Mouse (Mus musculus) WW6 (cell line): ENCODE data around the gene Vmn1r69.

ENCODE experiments used
- DNase-seq: peaks from one replicate; pipeline ENCODE4 v3.0.0-alpha.2; 2013; ENCODE audit warnings: low read depth, low spot score

Vmn1r69 gene

GRCm38 (mm10) chr7:10613559-10613958 lies at the start of gene Vmn1r69:
Gene Vmn1r69, minus strand, starts transcription at chr7:10613659.
- no peak for DNase-seq

- DNase-seq, result no peak
Observed at GRCm38 (mm10) chr7:10631232-10631631, 17.8 kb upstream of the Vmn1r69 start, which contains the start of gene Vmn1r70. Gene Vmn1r70, plus strand, starts transcription at chr7:10631532.

DNA sequence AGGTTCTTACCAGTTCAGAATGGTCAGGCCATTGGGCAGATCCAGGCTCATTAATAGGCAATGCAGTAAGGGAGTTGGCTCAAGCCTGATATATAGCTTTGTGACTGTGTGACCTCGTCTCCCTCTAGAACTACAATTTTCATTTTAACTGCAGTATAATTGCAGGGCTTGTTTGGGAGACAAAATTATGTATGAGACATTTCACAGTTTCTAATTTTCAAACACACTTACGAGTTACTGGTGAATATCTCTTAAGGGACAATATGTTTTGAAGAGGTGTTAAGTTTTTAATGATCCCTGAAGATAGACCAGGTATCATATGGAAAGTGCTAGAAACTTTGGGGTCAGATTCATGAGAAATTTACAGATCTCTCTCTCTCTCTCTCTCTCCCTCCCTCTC lies 55.1 kb downstream of the Vmn1r69 start, which contains the start of gene Vmn1r68:
Vmn1r68 (minus strand) TSS at position 101 of the 400 bp plus-strand sequence.
- no peak for DNase-seq
